Mouse (Mus musculus) thymus, adult 2 months (tissue): Measurements from ENCODE around the gene Tssk1. TPM values are rescaled to one million over a fixed set of nuclear protein-coding genes. Genes with fewer than 3 reads are reported as not detected.

ENCODE experiments used
- DNase-seq: peaks from one replicate; pipeline ENCODE4 v3.0.0; 2021
- H3K27ac ChIP-seq: fragments of 200-500 bp; 2 replicates; pipeline ENCODE4 v1.5.1; 2012; ENCODE audit warnings: low read length, control low read depth; ENCODE audit not compliant: control insufficient read depth, insufficient read depth
- H3K27me3 ChIP-seq: fragments of 200-500 bp; 2 replicates; pipeline ENCODE4 v1.6.1; 2012; ENCODE audit warnings: mild to moderate bottlenecking, low read length, moderate library complexity, mixed read lengths; ENCODE audit not compliant: control insufficient read depth, insufficient read depth
- H3K36me3 ChIP-seq: fragments of 200-500 bp; 2 replicates; pipeline ENCODE4 v1.6.1; 2012; ENCODE audit warnings: mild to moderate bottlenecking, low read length, moderate library complexity; ENCODE audit not compliant: control insufficient read depth, insufficient read depth
- H3K4me1 ChIP-seq: fragments of 200-500 bp; replicated peaks from 2 replicates; pipeline ENCODE4 v1.6.1; 2012; ENCODE audit warnings: low read length; ENCODE audit not compliant: control insufficient read depth, insufficient read depth
- H3K4me3 ChIP-seq: fragments of 200-500 bp; 2 replicates; pipeline ENCODE4 v1.5.1; 2012; ENCODE audit warnings: mild to moderate bottlenecking, low read length, control low read depth, moderate library complexity; ENCODE audit not compliant: control insufficient read depth, insufficient read depth
- CTCF ChIP-seq: fragments of 200-500 bp; IDR thresholded peaks from 2 replicates; pipeline ENCODE4 v1.5.1; 2012; ENCODE audit warnings: mild to moderate bottlenecking, control low read depth, low read length, moderate library complexity, borderline replicate concordance; ENCODE audit not compliant: control insufficient read depth, poor library complexity, insufficient read depth; ENCODE audit errors: extremely low read depth
- POLR2A ChIP-seq: fragments of 200-500 bp; IDR thresholded peaks from 2 replicates; pipeline ENCODE4 v1.6.1; 2012; ENCODE audit warnings: mild to moderate bottlenecking, low read length, control low read depth, moderate library complexity; ENCODE audit not compliant: control insufficient read depth, poor library complexity, insufficient read depth; ENCODE audit errors: extremely low read depth
- WGBS: fragments of 180-500 bp; shearing (Covaris S2); methylation state at CpG from one replicate; pipeline ENCODE4 v1.1.7; 2018; 5-methylcytosine and 5-hydroxymethylcytosine counted together
- polyA plus RNA-seq: library from polyadenylated mRNA; depleted of rRNA; stranded (reverse); fragments of >200 nt; gene quantifications from 2 replicates; pipeline ENCODE4 v1.2.3, GENCODE M21; 2012

Tssk1 gene
- polyA plus RNA-seq, 1 experiment, result 0.12 TPM

DNA sequence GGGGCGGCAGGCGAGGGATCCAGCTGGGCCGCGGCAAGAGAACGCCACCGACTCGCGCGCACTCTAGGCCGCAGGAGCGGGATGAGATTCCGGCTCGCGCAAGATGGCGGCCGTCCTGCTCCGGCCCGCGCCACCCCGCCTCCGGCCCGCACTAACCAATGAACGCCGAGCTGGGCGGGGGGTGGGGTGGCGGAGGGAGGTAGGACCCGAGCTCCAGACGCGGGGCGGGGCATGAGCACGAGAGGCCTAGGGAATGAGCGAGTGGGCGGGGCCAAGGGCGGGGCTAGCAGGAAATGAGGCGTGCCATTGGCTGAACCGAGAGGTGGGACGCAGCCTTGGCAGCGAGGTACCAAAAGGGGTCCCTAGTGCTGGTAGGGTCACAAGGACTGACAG is 2.5 kb upstream of the Tssk1 start, which contains the start of gene Gm20518:
Gene Gm20518 (minus strand): TSS at position 105 of the 393 bp plus-strand sequence.
- WGBS, result under 1% methylated on average over 38 of the region's 38 CpGs
- peak within 1 kb of the TSS; percentile 48 for H3K27ac ChIP-seq
- peak; percentile 100 for DNase-seq
- H3K4me3 ChIP-seq, result peak within 1 kb of the TSS; percentile 88
- TF ChIP-seq CTCF (no peak), POLR2A (peak; percentile 91)
- H3K36me3 ChIP-seq, result no peaks in the 10 kb centered on the region
- H3K27me3 ChIP-seq, result no peaks in the 10 kb centered on the region
- peaks cover 12% of the 10 kb centered on the region for H3K4me1 ChIP-seq

- H3K4me1 ChIP-seq, result peaks cover 12% of the 10 kb centered on the region
- H3K36me3 ChIP-seq, result no peaks in the 10 kb centered on the region
- DNase-seq, result no peak
- H3K27ac ChIP-seq, result no peak overlapping the region
- TF ChIP-seq CTCF, result no peak
- no peak for TF ChIP-seq POLR2A
- 62% methylated on average over 3 of the region's 3 CpGs for WGBS
- no peak overlapping the region for H3K4me3 ChIP-seq
- no peaks in the 10 kb centered on the region for H3K27me3 ChIP-seq
Observed at GRCm38 (mm10) chr16:17892606-17893005, 1.4 kb upstream of the Tssk1 start.

DNA sequence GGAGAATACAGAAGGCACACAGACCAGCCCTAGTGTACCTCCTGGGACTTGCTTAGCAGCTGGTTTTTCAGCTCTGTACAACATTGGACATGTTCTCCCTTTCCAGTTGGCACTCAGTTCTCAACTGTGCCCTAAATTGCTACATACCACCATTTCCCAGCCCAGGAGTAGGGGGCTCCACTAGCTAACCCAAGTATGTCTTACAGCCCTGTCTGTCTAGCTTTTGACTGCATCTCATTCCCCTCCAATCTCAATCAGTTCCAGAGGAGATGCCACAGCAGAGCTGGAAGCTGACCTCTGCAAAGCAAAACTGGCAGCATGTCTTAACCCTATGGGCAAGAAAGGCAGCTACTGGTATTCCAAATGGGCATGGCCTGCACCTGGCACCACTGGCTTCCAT is 2.1 kb downstream of the Tssk1 start:
- no peaks in the 10 kb centered on the region for H3K4me1 ChIP-seq
- TF ChIP-seq POLR2A (no peak), CTCF (no peak)
- no peaks in the 10 kb centered on the region for H3K27me3 ChIP-seq
- no peak overlapping the region for H3K27ac ChIP-seq
- DNase-seq, result no peak
- H3K36me3 ChIP-seq, result peaks cover 4% of the 10 kb centered on the region
- H3K4me3 ChIP-seq, result no peak overlapping the region

GRCm38 (mm10) chr16:17898462-17898861 is 4.4 kb downstream of the Tssk1 start, which contains the start of the genes Dgcr2 and Tssk2:
Dgcr2 (minus strand) TSS chr16:17898562.
Tssk2 (plus strand) TSS chr16:17898637.
- Histone ChIP-seq H3K27ac (no peak within 1 kb of the TSS), H3K27me3 (no peaks in the 10 kb centered on the region), H3K4me1 (no peaks in the 10 kb centered on the region), H3K4me3 (no peak within 1 kb of the TSS), H3K36me3 (peaks cover 26% of the 10 kb centered on the region)
- DNase-seq, result no peak
- WGBS, result 95% methylated on average over 14 of the region's 14 CpGs
- no peak for TF ChIP-seq CTCF
- no peak for TF ChIP-seq POLR2A

DNA sequence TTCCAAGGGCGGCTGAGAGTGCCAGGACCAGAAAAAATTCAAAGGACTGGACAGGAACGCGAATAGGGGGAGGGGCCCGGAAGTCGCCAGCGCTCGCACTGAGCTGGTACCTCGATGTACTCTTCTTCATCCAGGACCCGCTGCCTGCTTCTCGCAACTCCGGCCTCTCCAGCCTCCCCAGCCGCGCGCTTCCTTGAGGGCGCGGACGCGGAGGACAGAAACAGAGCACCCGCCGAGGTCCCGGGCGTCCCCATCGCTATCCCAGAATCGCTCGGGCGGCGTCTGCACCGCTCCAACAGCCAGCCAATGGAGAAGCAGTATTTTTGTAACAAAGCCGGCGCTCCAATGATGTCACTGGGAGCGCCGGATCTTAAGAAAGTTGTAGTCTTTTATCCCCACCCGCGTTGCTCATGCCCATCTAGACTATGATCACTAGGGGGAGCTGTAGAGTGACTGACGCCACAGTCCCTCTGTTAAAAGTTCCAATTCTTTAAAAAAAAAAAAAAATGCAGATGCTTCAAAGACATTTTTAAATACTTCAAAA is 17.1 kb downstream of the Tssk1 start, which contains the start of gene Ess2:
Gene Ess2 (minus strand): TSS at position 297 of the 544 bp plus-strand sequence.
- Histone ChIP-seq H3K4me1 (peaks cover 9% of the 10 kb centered on the region), H3K4me3 (peak within 1 kb of the TSS; percentile 73), H3K27ac (no peak within 1 kb of the TSS), H3K27me3 (peaks cover 15% of the 10 kb centered on the region), H3K36me3 (peaks cover 10% of the 10 kb centered on the region)
- TF ChIP-seq CTCF (peak; percentile 46; the same call in 1 of the 2 replicates), POLR2A (peak; percentile 65; the same call in 1 of the 2 replicates)
- WGBS, result under 1% methylated on average over 35 of the region's 35 CpGs
- DNase-seq, result peak; percentile 85

DNA sequence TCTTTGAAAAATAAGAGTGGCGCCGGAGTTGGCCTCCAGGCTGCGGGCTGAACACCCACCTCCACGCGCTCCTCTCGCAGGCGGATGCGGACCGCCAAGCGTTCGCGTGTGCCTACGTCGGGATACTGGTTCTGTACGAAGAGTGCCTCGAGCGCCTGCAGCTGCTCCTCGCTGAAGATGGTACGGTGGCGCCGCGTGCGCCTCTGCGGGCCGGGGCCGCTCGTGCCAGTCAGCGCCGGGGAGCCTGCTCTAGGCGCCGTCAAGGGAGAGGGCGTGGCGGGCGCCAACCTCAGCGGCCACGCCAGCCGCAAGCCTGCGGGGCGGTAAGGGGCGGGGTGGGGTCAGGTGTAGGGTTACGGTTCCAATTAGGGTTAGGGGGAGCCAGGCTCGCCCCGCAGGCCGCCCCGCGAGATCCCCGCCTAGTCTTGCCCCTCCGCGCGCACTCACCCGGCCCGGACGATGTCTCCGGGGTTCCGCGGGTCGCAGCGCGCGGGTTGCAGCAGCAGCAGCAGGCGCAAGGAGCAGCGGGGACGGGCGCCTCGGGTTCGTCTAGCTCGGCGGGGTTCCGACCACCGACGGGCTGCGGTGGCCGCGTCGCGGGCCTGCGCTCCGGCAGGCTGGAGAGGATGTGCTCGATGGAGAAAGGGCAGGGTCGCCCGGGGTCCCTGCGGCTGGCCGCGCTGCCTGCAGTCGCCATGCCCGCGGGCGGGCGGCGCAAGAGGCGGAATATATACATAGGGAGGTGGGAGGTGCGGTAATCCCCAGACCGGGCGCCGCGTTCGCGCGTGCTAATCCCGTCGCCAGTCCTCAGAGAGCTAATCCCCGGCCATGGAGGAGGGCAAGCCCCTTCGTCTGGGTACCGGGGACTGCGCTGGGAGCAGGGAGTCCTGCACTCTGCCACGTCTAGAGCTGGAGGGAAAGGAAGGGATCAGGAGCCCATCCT is 20.6 kb downstream of the Tssk1 start, which contains the start of gene Gsc2:
Gene Gsc2 (minus strand): TSS at position 753 of the 943 bp plus-strand sequence.
- no peaks in the 10 kb centered on the region for H3K36me3 ChIP-seq
- 0 out of 2 replicates have a peak within 1 kb of the TSS, but pooled peaks have one; percentile 2 for H3K4me3 ChIP-seq
- H3K27me3 ChIP-seq, result peaks cover 15% of the 10 kb centered on the region
- no peak within 1 kb of the TSS for H3K27ac ChIP-seq
- peaks cover 9% of the 10 kb centered on the region for H3K4me1 ChIP-seq
- peak; percentile 18 for DNase-seq
- TF ChIP-seq CTCF (no peak), POLR2A (no peak)
- 3% methylated on average over 102 of the region's 106 CpGs for WGBS
